Mouse (Mus musculus): ENCODE data around the gene Olfr1325.
"Not testable (repeated sequence)": the region's sequence is repeated elsewhere in the genome, so short reads cannot be mapped to it uniquely, and the experiment has no call there.

Olfr1325 gene

DNA sequence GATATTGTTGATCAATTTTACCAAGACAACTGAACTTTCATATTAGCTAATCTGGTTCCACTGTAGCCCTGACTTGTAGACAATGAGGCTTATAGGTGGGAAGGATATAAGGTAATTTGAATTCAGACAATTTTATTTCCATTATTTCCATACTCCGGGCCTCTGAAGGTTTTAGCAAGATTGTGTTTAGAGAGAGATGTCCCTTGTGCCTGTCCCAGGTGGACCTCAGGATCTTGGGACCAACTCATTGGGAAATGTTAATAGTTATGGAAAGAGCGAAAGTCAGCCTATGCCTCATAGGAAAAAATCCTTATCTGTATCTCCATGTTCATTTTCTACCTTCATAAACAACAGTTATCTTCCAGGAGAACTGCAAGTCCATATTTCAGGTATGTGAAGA lies at the start of gene Olfr1325:
Gene Olfr1325 (plus strand): TSS at position 301 of the 400 bp plus-strand sequence.
- CTCF ChIA-PET: no interaction called here

DNA sequence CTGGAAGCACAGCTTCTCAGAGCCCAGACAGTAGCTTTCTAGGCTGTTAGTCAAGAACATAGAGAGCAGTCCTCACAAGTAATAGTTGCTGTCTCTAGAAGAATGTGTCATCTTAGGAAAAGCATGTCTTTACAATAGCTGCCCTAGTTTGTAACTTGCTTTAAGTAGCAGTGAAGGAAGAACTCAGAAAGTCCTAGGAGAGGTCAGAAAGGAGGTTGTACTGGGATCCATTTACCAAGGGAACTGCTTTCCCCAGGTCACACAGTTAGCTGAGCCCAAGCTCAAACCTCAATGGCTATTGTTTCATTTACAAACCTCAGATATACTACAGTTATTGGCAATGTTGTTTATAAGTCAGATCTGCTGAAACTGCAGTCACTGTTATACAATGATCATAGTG lies 17.7 kb upstream of the Olfr1325 start, which contains the start of gene Olfr1326-ps1:
Gene Olfr1326-ps1 (minus strand): TSS at position 101 of the 400 bp plus-strand sequence.
- CTCF ChIA-PET: no interaction called here

DNA sequence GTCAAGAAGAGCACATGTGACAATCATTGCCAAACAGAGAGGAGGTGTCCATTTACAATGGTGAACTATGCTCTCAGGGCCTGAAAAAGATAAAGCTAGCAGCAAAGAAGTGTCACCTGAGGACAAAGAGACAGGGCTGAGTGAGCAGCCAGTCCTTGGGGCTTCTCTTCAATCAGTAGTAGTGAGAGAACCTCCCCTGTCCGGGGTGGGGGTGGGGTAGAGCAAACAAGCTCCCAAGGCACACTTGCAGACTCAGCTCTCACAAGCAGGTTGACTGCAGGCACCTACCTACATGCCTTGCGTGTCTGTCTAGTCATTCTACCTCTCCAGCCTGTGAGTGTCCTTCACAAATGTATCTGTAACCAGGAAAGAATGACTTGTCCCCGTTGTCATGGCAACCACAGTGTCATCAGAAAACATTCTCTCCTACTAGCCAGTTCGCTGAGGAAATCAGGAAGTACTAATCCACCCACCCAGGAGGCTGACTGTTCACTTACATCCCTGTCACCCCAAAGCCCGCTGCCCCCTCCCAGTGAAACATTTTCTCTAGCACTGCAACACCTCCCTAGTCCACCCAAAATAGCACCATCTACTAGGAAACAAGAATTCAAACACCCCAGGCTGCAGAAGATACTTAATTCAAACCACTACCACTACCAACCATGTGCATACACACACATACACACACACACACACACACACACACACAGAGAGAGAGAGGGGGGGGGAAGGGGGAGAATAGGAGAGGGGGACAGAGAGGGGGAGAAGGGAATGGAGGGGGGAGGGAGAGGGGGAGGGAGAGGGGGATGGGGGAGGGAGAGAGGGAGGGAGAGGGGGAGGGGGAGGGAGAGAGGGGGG lies 53.2 kb downstream of the Olfr1325 start, which contains the start of gene Gm5640:
Gene Gm5640 (minus strand): TSS at position 170 of the 858 bp plus-strand sequence.
- CTCF ChIA-PET: not testable (repeated sequence)

DNA sequence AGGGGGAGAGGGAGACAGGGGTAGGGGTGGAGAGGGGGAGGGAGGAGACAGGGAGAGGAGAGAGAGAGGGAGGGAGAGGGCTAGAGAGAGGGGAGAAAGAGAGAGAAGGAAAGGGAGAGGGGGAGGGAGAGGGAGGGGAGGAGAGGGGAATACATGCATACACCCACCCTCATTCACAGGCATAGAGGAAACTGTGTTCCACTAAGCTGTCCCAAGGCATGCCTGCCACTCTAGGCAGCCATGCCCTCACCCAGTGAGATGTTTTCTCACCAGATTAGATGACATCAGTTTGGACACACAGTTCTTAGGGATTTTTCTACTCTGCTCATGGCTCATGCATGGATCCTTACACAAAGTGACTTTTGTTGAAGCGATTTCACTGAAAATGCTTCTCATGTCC lies 53.9 kb downstream of the Olfr1325 start:
- CTCF ChIA-PET: not testable (repeated sequence)

Measured in spleen, embryonic (tissue).